Mouse (Mus musculus): ENCODE data around the gene Tspan10. TPM values are rescaled to one million over a fixed set of nuclear protein-coding genes. Genes with fewer than 3 reads are reported as not detected.
"Not testable (repeated sequence)": the region's sequence is repeated elsewhere in the genome, so short reads cannot be mapped to it uniquely, and the experiment has no call there.

The Tspan10 gene
- not detected in 2 replicates for polyA plus RNA-seq (2015; fragmentation: Nextera tagmentation; extraction: Ambion mirVana)

GRCm38 (mm10) chr11:120442344-120442743 lies at the start of gene Tspan10:
Tspan10 (plus strand) TSS chr11:120442644.
- no peak for ATAC-seq (ENCODE audit: extremely low read depth, insufficient number of reproducible peaks, low FRiP score, low TSS enrichment)
- Histone ChIP-seq H3K4me3 (no peak within 1 kb of the TSS), H3K9me3 (no peaks in the 10 kb centered on the region), H3K27ac (replicated peaks) (no peak within 1 kb of the TSS), H3K9ac (no peak within 1 kb of the TSS), H3K4me1 (0 out of 2 replicates have a peak, but pooled peaks cover 7% of the 10 kb centered on the region), H3K4me2 (no peak within 1 kb of the TSS), H3K27me3 (replicated peaks) (no peaks in the 10 kb centered on the region; the same call in 1 of the 2 replicates), H3K36me3 (no peaks in the 10 kb centered on the region)
- WGBS: 88% methylated on average over 3 of the region's 3 CpGs

GRCm38 (mm10) chr11:120395661-120396060 lies 46.8 kb upstream of the Tspan10 start:
- no peak overlapping the region for H3K9ac ChIP-seq
- no peaks in the 10 kb centered on the region for H3K4me1 ChIP-seq
- WGBS: 72% methylated on average over 4 of the region's 4 CpGs
- no peak overlapping the region for H3K4me3 ChIP-seq
- H3K27me3 ChIP-seq (replicated peaks): no peaks in the 10 kb centered on the region
- no peak overlapping the region for H3K27ac ChIP-seq (replicated peaks)
- ATAC-seq (ENCODE audit: extremely low read depth, insufficient number of reproducible peaks, low FRiP score, low TSS enrichment): no peak
- peaks cover 80% of the 10 kb centered on the region for H3K36me3 ChIP-seq
- H3K9me3 ChIP-seq: no peaks in the 10 kb centered on the region
- no peak overlapping the region for H3K4me2 ChIP-seq

GRCm38 (mm10) chr11:120397602-120398001 lies 44.8 kb upstream of the Tspan10 start:
- Histone ChIP-seq H3K4me2 (no peak overlapping the region), H3K27ac (replicated peaks) (no peak overlapping the region), H3K36me3 (peaks cover 86% of the 10 kb centered on the region), H3K4me1 (no peaks in the 10 kb centered on the region), H3K4me3 (no peak overlapping the region), H3K9ac (no peak overlapping the region), H3K27me3 (replicated peaks) (no peaks in the 10 kb centered on the region), H3K9me3 (no peaks in the 10 kb centered on the region)
- WGBS: 75% methylated on average over 2 of the region's 2 CpGs
- no peak for ATAC-seq (ENCODE audit: extremely low read depth, insufficient number of reproducible peaks, low FRiP score, low TSS enrichment)

GRCm38 (mm10) chr11:120399319-120399718 lies 43.1 kb upstream of the Tspan10 start:
- H3K4me2 ChIP-seq: no peak overlapping the region
- no peak for ATAC-seq (ENCODE audit: extremely low read depth, insufficient number of reproducible peaks, low FRiP score, low TSS enrichment)
- H3K36me3 ChIP-seq: peaks cover 86% of the 10 kb centered on the region
- H3K9me3 ChIP-seq: no peaks in the 10 kb centered on the region
- no peak overlapping the region for H3K9ac ChIP-seq
- no peaks in the 10 kb centered on the region for H3K27me3 ChIP-seq (replicated peaks)
- WGBS: 74% methylated on average over 2 of the region's 2 CpGs
- H3K4me3 ChIP-seq: no peak overlapping the region
- H3K4me1 ChIP-seq: no peaks in the 10 kb centered on the region
- no peak overlapping the region for H3K27ac ChIP-seq (replicated peaks)

GRCm38 (mm10) chr11:120404814-120405213 lies 37.6 kb upstream of the Tspan10 start:
- Histone ChIP-seq H3K4me2 (no peak overlapping the region), H3K4me1 (no peaks in the 10 kb centered on the region), H3K9ac (no peak overlapping the region), H3K27me3 (replicated peaks) (no peaks in the 10 kb centered on the region), H3K27ac (replicated peaks) (no peak overlapping the region), H3K9me3 (no peaks in the 10 kb centered on the region), H3K36me3 (peaks cover 100% of the 10 kb centered on the region), H3K4me3 (no peak overlapping the region)
- ATAC-seq (ENCODE audit: extremely low read depth, insufficient number of reproducible peaks, low FRiP score, low TSS enrichment): no peak
- WGBS: 100% methylated on average over 1 of the region's 1 CpGs

- WGBS: 81% methylated on average over 3 of the region's 3 CpGs
Measured at GRCm38 (mm10) chr11:120405867-120406266, 36.6 kb upstream of the Tspan10 start.

GRCm38 (mm10) chr11:120406445-120406844 lies 36.0 kb upstream of the Tspan10 start:
- Histone ChIP-seq H3K27me3 (replicated peaks) (no peaks in the 10 kb centered on the region), H3K4me3 (no peak overlapping the region), H3K9me3 (no peaks in the 10 kb centered on the region), H3K4me2 (no peak overlapping the region), H3K9ac (no peak overlapping the region), H3K4me1 (no peaks in the 10 kb centered on the region), H3K36me3 (peaks cover 100% of the 10 kb centered on the region), H3K27ac (replicated peaks) (no peak overlapping the region)
- 75% methylated on average over 1 of the region's 1 CpGs for WGBS
- no peak for ATAC-seq (ENCODE audit: extremely low read depth, insufficient number of reproducible peaks, low FRiP score, low TSS enrichment)

More at GRCm38 (mm10) chr11:120405867-120406266, 36.6 kb upstream of the Tspan10 start:
- no peak overlapping the region for H3K4me3 ChIP-seq
- H3K9ac ChIP-seq: no peak overlapping the region
- H3K4me2 ChIP-seq: no peak overlapping the region
- peaks cover 100% of the 10 kb centered on the region for H3K36me3 ChIP-seq
- no peak for ATAC-seq (ENCODE audit: extremely low read depth, insufficient number of reproducible peaks, low FRiP score, low TSS enrichment)
- H3K9me3 ChIP-seq: no peaks in the 10 kb centered on the region
- no peaks in the 10 kb centered on the region for H3K27me3 ChIP-seq (replicated peaks)
- no peak overlapping the region for H3K27ac ChIP-seq (replicated peaks)
- H3K4me1 ChIP-seq: no peaks in the 10 kb centered on the region

- not testable (repeated sequence) for H3K9ac ChIP-seq; ATAC-seq (ENCODE audit: extremely low read depth, insufficient number of reproducible peaks, low FRiP score, low TSS enrichment); H3K9me3 ChIP-seq; H3K4me1 ChIP-seq; H3K4me3 ChIP-seq; H3K27me3 ChIP-seq (replicated peaks); H3K4me2 ChIP-seq; H3K27ac ChIP-seq (replicated peaks)
- WGBS: 95% methylated on average over 7 of the region's 10 CpGs
- peaks cover 97% of the 10 kb centered on the region for H3K36me3 ChIP-seq
Measured at GRCm38 (mm10) chr11:120413621-120414020, 28.8 kb upstream of the Tspan10 start.

- 0 out of 2 replicates have a peak overlapping the region, but pooled peaks have one; percentile 17 for H3K27ac ChIP-seq (replicated peaks)
- ATAC-seq (ENCODE audit: extremely low read depth, insufficient number of reproducible peaks, low FRiP score, low TSS enrichment): no peak
- no peak overlapping the region for H3K9ac ChIP-seq
- peaks cover 5% of the 10 kb centered on the region; the same call in 1 of the 2 replicates for H3K4me1 ChIP-seq
- WGBS: 77% methylated on average over 7 of the region's 7 CpGs
- no peaks in the 10 kb centered on the region for H3K27me3 ChIP-seq (replicated peaks)
- H3K4me2 ChIP-seq: no peak overlapping the region
- no peaks in the 10 kb centered on the region for H3K9me3 ChIP-seq
- peaks cover 96% of the 10 kb centered on the region for H3K36me3 ChIP-seq
- no peak overlapping the region for H3K4me3 ChIP-seq
Measured at GRCm38 (mm10) chr11:120417852-120418251, 24.6 kb upstream of the Tspan10 start.

GRCm38 (mm10) chr11:120418592-120418991 lies 23.9 kb upstream of the Tspan10 start:
- H3K36me3 ChIP-seq: peaks cover 95% of the 10 kb centered on the region
- no peak overlapping the region for H3K4me3 ChIP-seq
- no peak overlapping the region for H3K9ac ChIP-seq
- H3K9me3 ChIP-seq: no peaks in the 10 kb centered on the region
- H3K27me3 ChIP-seq (replicated peaks): no peaks in the 10 kb centered on the region
- H3K27ac ChIP-seq (replicated peaks): peak overlapping the region; percentile 17; the same call in 1 of the 2 replicates
- peaks cover 12% of the 10 kb centered on the region for H3K4me1 ChIP-seq
- ATAC-seq (ENCODE audit: extremely low read depth, insufficient number of reproducible peaks, low FRiP score, low TSS enrichment): no peak
- no peak overlapping the region for H3K4me2 ChIP-seq
- 100% methylated on average over 1 of the region's 1 CpGs for WGBS

GRCm38 (mm10) chr11:120422651-120423568 lies 19.5 kb upstream of the Tspan10 start:
- Histone ChIP-seq H3K36me3 (peaks cover 90% of the 10 kb centered on the region), H3K9ac (peak overlapping the region; percentile 40; the same call in 1 of the 2 replicates), H3K9me3 (no peaks in the 10 kb centered on the region), H3K27ac (replicated peaks) (peak overlapping the region; percentile 42), H3K4me2 (no peak overlapping the region), H3K27me3 (replicated peaks) (no peaks in the 10 kb centered on the region), H3K4me3 (no peak overlapping the region), H3K4me1 (peaks cover 12% of the 10 kb centered on the region)
- no peak for ATAC-seq (ENCODE audit: extremely low read depth, insufficient number of reproducible peaks, low FRiP score, low TSS enrichment)
- 73% methylated on average over 13 of the region's 13 CpGs for WGBS
